Mouse (Mus musculus) forebrain, embryonic 11.5 days (tissue): ENCODE results near the gene Gm10282. TPM values are rescaled to one million over a fixed set of nuclear protein-coding genes. Genes with fewer than 3 reads are reported as not detected.

Source experiments
- ATAC-seq: fragments of 200-750 bp; cut with Nextera tagmentation; replicated peaks from 2 replicates; pipeline ENCODE4 v1.8.0; 2017; ENCODE audit warnings: moderate TSS enrichment; ENCODE audit not compliant: low FRiP score
- DNase-seq: peaks from one replicate; pipeline ENCODE4 v3.0.0-alpha.2; 2017; ENCODE audit warnings: low spot score
- H3K27ac ChIP-seq: fragments of 300-500 bp; sonication (generic); 2 replicates; pipeline ENCODE4 v1.5.1; 2014; ENCODE audit warnings: low read depth, low read length
- H3K27me3 ChIP-seq: fragments of 300-500 bp; sonication (generic); 2 replicates; pipeline ENCODE4 v1.6.1; 2014; ENCODE audit warnings: mild to moderate bottlenecking, low read length, mixed read lengths; ENCODE audit not compliant: control insufficient read depth, insufficient read depth
- H3K36me3 ChIP-seq: fragments of 300-500 bp; sonication (generic); 2 replicates; pipeline ENCODE4 v1.6.1; 2014; ENCODE audit warnings: mild to moderate bottlenecking, low read length, moderate library complexity, mixed read lengths; ENCODE audit not compliant: control insufficient read depth, insufficient read depth
- H3K4me1 ChIP-seq: fragments of 300-500 bp; sonication (generic); replicated peaks from 2 replicates; pipeline ENCODE4 v1.6.1; 2014; ENCODE audit warnings: low read length, mixed read lengths; ENCODE audit not compliant: control insufficient read depth, insufficient read depth
- H3K4me2 ChIP-seq: fragments of 300-500 bp; sonication (generic); 2 replicates; pipeline ENCODE4 v1.6.1; 2014; ENCODE audit warnings: low read depth, mild to moderate bottlenecking, low read length, moderate library complexity, mixed read lengths; ENCODE audit not compliant: severe bottlenecking
- H3K4me3 ChIP-seq: fragments of 300-500 bp; sonication (generic); 2 replicates; pipeline ENCODE4 v1.5.1; 2014; ENCODE audit warnings: low read depth, low read length
- H3K9ac ChIP-seq: fragments of 300-500 bp; sonication (generic); 2 replicates; pipeline ENCODE4 v1.6.1; 2014; ENCODE audit warnings: low read length
- H3K9me3 ChIP-seq: fragments of 300-500 bp; sonication (generic); 2 replicates; pipeline ENCODE4 v1.6.1; 2016; ENCODE audit warnings: low read length, mixed read lengths; ENCODE audit not compliant: control insufficient read depth
- WGBS: fragments of 180-500 bp; shearing (Covaris S2); extraction: QIAGEN DNeasy Blood & Tissue Kit; methylation state at CpG from one replicate; pipeline ENCODE4 v1.1.7; 2014; 5-methylcytosine and 5-hydroxymethylcytosine counted together
- polyA plus RNA-seq: library from polyadenylated mRNA; unstranded; fragments of >200 nt; fragmentation: Nextera tagmentation; extraction: Ambion mirVana; gene quantifications from 2 replicates; pipeline ENCODE4 v1.2.1, GENCODE M21; 2014

The Gm10282 gene
- polyA plus RNA-seq, 1 experiment from 2014 or later: 48.2 TPM

DNA sequence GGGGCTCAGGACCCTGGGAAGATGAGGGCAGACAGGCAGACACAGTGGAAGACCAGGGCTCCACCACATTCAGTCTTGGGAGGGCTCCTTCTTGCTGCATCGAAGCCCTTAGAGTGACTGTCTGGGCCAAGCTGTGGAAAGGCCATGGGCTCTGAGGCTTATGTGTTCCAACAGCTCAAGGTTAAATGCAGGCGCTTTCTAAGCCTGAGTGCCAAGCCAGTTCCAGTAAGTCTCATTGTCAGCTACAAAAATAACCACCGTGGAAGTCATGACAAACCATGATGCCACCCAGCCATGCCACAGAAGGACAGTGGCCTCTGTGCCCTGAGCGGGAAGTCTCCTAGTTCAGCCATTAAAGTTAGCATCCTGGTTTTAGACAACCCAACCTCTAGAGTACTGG lies 26.6 kb upstream of the Gm10282 start:
- WGBS: 90% methylated on average over 4 of the region's 4 CpGs
- no peaks in the 10 kb centered on the region for H3K27me3 ChIP-seq
- H3K36me3 ChIP-seq: no peaks in the 10 kb centered on the region
- no peak overlapping the region for H3K9ac ChIP-seq
- no peak overlapping the region for H3K4me3 ChIP-seq
- H3K27ac ChIP-seq: no peak overlapping the region
- H3K9me3 ChIP-seq: no peaks in the 10 kb centered on the region
- no peaks in the 10 kb centered on the region for H3K4me1 ChIP-seq
- no peak for ATAC-seq
- H3K4me2 ChIP-seq: no peak overlapping the region
- no peak for DNase-seq

- H3K27me3 ChIP-seq: no peaks in the 10 kb centered on the region
- no peak overlapping the region for H3K9ac ChIP-seq
- H3K9me3 ChIP-seq: no peaks in the 10 kb centered on the region
- H3K4me1 ChIP-seq: no peaks in the 10 kb centered on the region
- H3K27ac ChIP-seq: no peak overlapping the region
- WGBS: 85% methylated on average over 6 of the region's 6 CpGs
- no peaks in the 10 kb centered on the region for H3K36me3 ChIP-seq
- ATAC-seq (no peak), DNase-seq (no peak)
- H3K4me2 ChIP-seq: no peak overlapping the region
- H3K4me3 ChIP-seq: no peak overlapping the region
Observed at GRCm38 (mm10) chr8:72330806-72331516, 25.9 kb upstream of the Gm10282 start.

- WGBS: 83% methylated on average over 3 of the region's 3 CpGs
Observed at GRCm38 (mm10) chr8:72329116-72329515, 24.1 kb upstream of the Gm10282 start.

DNA sequence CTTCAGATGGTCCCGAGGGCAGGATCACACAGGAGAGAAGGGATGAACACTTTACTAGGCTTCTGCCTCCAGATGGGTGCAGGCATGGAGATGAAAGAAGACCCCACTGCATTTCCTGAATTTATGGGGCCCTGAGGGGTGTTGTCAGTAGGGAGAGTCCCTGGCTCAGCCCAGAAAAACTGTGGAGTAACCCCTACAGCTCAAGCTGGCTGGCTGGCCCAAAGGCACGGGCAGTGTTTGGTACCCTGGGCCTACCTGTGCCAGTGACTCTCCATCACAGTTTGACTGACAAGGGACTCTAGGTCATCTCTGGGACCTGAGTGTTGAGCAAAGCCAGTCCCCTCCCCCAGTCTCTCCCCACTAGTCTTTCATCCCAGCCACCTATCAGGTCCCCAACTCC lies 19.6 kb upstream of the Gm10282 start:
- ATAC-seq (no peak), DNase-seq (no peak)
- Histone ChIP-seq H3K27ac (no peak overlapping the region), H3K9me3 (no peaks in the 10 kb centered on the region), H3K4me3 (no peak overlapping the region), H3K4me2 (no peak overlapping the region), H3K36me3 (no peaks in the 10 kb centered on the region), H3K4me1 (no peaks in the 10 kb centered on the region; the same call in 1 of the 2 replicates), H3K9ac (no peak overlapping the region), H3K27me3 (peaks cover 22% of the 10 kb centered on the region)
- WGBS: 83% methylated on average over 2 of the region's 2 CpGs

More at GRCm38 (mm10) chr8:72329116-72329515, 24.1 kb upstream of the Gm10282 start:
- Histone ChIP-seq H3K36me3 (no peaks in the 10 kb centered on the region), H3K9ac (no peak overlapping the region), H3K27ac (no peak overlapping the region), H3K27me3 (no peaks in the 10 kb centered on the region), H3K4me3 (no peak overlapping the region), H3K4me1 (no peaks in the 10 kb centered on the region), H3K9me3 (no peaks in the 10 kb centered on the region), H3K4me2 (no peak overlapping the region)
- ATAC-seq (no peak), DNase-seq (no peak)

DNA sequence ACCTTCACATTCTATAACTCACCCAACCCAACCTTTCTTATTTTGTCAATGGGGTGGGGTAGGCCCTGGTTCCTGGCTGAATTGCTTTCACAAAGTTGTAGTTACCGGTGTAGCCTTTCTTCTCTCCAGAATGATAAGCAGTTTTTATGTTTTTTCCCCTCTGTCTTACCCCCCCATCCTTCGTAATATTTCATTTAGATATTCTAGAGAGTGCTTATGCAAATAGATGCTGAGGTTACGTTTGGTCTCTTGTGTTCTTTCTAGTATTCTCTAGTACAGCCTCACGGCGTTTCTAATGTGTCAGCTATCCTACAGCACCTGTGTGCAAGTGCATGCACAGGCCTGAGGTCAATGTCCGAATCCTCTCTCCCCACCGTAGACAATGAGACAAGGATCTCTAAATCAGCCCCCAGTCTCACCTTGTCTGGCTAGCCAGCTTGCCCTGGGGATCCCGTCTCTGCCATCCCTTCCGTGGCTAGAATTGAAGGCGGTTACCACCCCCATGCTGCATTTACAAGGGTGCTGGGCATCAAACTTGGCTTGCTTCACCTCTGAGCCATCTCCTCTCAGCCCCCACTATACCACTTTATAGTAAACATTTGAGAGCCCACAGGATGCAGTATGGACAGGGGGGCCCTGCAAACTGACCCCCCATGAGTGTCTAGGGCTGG lies 19.1 kb upstream of the Gm10282 start:
- H3K4me1 ChIP-seq: peaks cover 3% of the 10 kb centered on the region; the same call in 1 of the 2 replicates
- H3K4me2 ChIP-seq: no peak overlapping the region
- H3K36me3 ChIP-seq: no peaks in the 10 kb centered on the region
- H3K9ac ChIP-seq: no peak overlapping the region
- no peak for DNase-seq
- no peak for ATAC-seq
- WGBS: 90% methylated on average over 10 of the region's 10 CpGs
- no peaks in the 10 kb centered on the region for H3K9me3 ChIP-seq
- H3K27me3 ChIP-seq: peaks cover 27% of the 10 kb centered on the region
- no peak overlapping the region for H3K27ac ChIP-seq
- H3K4me3 ChIP-seq: no peak overlapping the region

- H3K9me3 ChIP-seq: no peaks in the 10 kb centered on the region
- no peak for ATAC-seq
- no peak for DNase-seq
- no peak overlapping the region for H3K4me3 ChIP-seq
- no peak overlapping the region for H3K4me2 ChIP-seq
- H3K36me3 ChIP-seq: no peaks in the 10 kb centered on the region
- H3K27me3 ChIP-seq: peaks cover 33% of the 10 kb centered on the region
- H3K4me1 ChIP-seq: peaks cover 6% of the 10 kb centered on the region; the same call in 1 of the 2 replicates
- H3K9ac ChIP-seq: no peak overlapping the region
- WGBS: 71% methylated on average over 6 of the region's 6 CpGs
- H3K27ac ChIP-seq: no peak overlapping the region
Observed at GRCm38 (mm10) chr8:72323131-72323725, 18.2 kb upstream of the Gm10282 start.

DNA sequence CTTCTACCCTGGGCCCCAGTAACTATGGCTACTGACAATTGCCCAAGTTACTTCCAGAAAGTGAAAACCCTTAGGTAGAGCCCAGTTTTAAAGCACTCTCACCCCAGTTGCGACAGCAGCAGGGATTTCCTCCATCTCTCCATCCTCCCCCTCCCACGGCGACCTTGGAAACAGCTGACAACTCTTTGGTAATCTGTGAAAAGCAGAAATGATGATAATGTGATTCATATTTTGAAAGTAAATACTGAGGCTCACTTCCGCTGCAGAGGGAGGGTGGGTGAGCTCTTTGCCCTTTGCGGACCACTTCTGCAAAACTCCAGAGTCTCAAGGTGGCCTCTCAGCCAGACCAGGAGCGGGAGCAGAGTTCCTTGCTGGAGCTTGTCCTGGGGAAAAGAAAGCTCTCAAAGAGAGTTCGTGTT lies 17.4 kb upstream of the Gm10282 start:
- 75% methylated on average over 7 of the region's 7 CpGs for WGBS
- no peak for ATAC-seq

DNA sequence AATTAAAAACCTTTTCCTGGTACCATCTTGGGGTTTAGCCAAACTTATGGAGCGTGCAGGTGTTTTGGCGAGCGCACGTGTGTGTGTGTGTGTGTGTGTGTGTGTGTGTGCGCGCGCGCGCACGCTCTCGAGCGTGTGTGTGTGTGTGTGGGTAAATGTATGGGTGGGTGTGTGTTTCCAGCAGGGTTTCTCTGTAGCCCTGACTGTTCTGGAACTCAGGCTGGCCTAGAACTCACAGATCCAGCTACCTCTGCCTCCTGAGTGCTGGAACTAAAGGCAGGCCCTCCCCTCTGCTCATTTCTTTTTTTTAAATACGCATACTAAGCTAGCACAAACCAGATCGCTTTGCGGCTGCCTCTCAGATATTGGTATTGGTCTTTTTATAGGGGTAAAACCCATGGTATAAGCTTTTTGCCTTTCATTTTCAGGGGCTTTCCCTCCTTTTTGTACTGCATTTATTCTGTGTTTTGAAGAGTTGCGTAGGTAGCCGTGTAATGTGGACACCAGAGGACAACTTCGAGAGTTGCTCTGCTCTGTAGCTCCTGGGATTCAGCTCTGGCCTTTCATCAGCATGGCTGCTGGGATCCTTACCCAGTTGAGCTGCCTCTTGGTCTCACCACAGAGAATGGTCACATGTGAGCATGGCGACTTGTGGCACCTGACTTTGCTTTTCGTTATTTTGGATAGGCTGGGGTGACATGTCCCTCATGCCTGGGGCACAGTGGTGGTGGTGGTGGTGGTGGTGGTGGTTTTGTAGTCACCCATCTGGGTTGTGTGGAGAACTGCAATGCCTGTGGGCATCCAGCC lies 16.8 kb upstream of the Gm10282 start:
- Histone ChIP-seq H3K4me3 (no peak overlapping the region), H3K9ac (no peak overlapping the region), H3K4me2 (no peak overlapping the region), H3K27ac (no peak overlapping the region), H3K36me3 (no peaks in the 10 kb centered on the region), H3K4me1 (peaks cover 6% of the 10 kb centered on the region; the same call in 1 of the 2 replicates), H3K27me3 (peaks cover 33% of the 10 kb centered on the region), H3K9me3 (no peaks in the 10 kb centered on the region)
- DNase-seq (no peak), ATAC-seq (no peak)
- 90% methylated on average over 20 of the region's 20 CpGs for WGBS

More for the DNA sequence above, 17.4 kb upstream of the Gm10282 start:
- H3K27ac ChIP-seq: no peak overlapping the region
- H3K4me3 ChIP-seq: no peak overlapping the region
- no peaks in the 10 kb centered on the region for H3K36me3 ChIP-seq
- H3K9ac ChIP-seq: no peak overlapping the region
- no peaks in the 10 kb centered on the region for H3K9me3 ChIP-seq
- H3K4me1 ChIP-seq: peaks cover 6% of the 10 kb centered on the region; the same call in 1 of the 2 replicates
- no peak overlapping the region for H3K4me2 ChIP-seq
- peaks cover 33% of the 10 kb centered on the region for H3K27me3 ChIP-seq
- no peak for DNase-seq
